Mouse (Mus musculus) liver, adult (tissue): ENCODE measurements at regions not wholly inside any gene's neighbourhood (a gene's known extent, or its start where the extent isn't known, plus 50 kb on each side); places are given as distances from the start of the nearest gene placed in this dataset.

ENCODE experiments used
- GATA4 ChIP-seq: IDR thresholded peaks from 2 replicates; pipeline ENCODE4 v1.6.1; 2014; ENCODE audit warnings: mild to moderate bottlenecking, low read length; ENCODE audit not compliant: insufficient replicate concordance

- no peak for TF ChIP-seq GATA4
Measured at GRCm38 (mm10) chr1:152313480-152313879, 73.0 kb downstream of the Tsen15 start.

- TF ChIP-seq GATA4: no peak
Measured at GRCm38 (mm10) chr1:152305461-152305860, 81.0 kb downstream of the Tsen15 start.

GRCm38 (mm10) chr1:152304487-152305130, 81.9 kb downstream of the Tsen15 start:
- TF ChIP-seq GATA4: no peak

GRCm38 (mm10) chr1:152301355-152301754, 85.1 kb downstream of the Tsen15 start:
- no peak for TF ChIP-seq GATA4

GRCm38 (mm10) chr1:152292196-152292736, 94.2 kb downstream of the Tsen15 start:
- no peak for TF ChIP-seq GATA4

- TF ChIP-seq GATA4: no peak
Measured at GRCm38 (mm10) chr1:152290768-152291167, 95.7 kb downstream of the Tsen15 start.

GRCm38 (mm10) chr1:152287566-152288490, 98.7 kb downstream of the Tsen15 start:
- TF ChIP-seq GATA4: no peak

- TF ChIP-seq GATA4: no peak
Measured at GRCm38 (mm10) chr1:152286677-152287076, 99.8 kb downstream of the Tsen15 start.

- no peak for TF ChIP-seq GATA4
Measured at GRCm38 (mm10) chr1:152282106-152282505, 104.4 kb downstream of the Tsen15 start.

- TF ChIP-seq GATA4: no peak
Measured at GRCm38 (mm10) chr1:152281201-152281600, 105.3 kb downstream of the Tsen15 start.

GRCm38 (mm10) chr1:152280014-152280413, 106.5 kb downstream of the Tsen15 start:
- no peak for TF ChIP-seq GATA4

GRCm38 (mm10) chr1:152275011-152275410, 111.5 kb downstream of the Tsen15 start:
- no peak for TF ChIP-seq GATA4

GRCm38 (mm10) chr1:152273430-152273829, 113.1 kb downstream of the Tsen15 start:
- TF ChIP-seq GATA4: no peak

- no peak for TF ChIP-seq GATA4
Measured at GRCm38 (mm10) chr1:152269936-152270702, 116.4 kb downstream of the Tsen15 start.

- no peak for TF ChIP-seq GATA4
Measured at GRCm38 (mm10) chr1:152266390-152266789, 120.1 kb downstream of the Tsen15 start.
